Mouse (Mus musculus): ENCODE data around the gene 4933402J07Rik. TPM values are rescaled to one million over a fixed set of nuclear protein-coding genes. Genes with fewer than 3 reads are reported as not detected.

The 4933402J07Rik gene
- total RNA-seq, 2 experiments from 2014 or later, result not detected

GRCm38 (mm10) chr8:87619529-87619928, 55.9 kb downstream of the 4933402J07Rik start:
- intact Hi-C loops (cut with DNase I), result no loop called here
- no peak for DNase-seq

- no peak for DNase-seq
- intact Hi-C loops (cut with DNase I), result no loop called here
These were observed 56.6 kb downstream of the 4933402J07Rik start for GRCm38 (mm10) chr8:87620225-87620624.

GRCm38 (mm10) chr8:87621181-87621580, 57.5 kb downstream of the 4933402J07Rik start:
- intact Hi-C loops (cut with DNase I), result no loop called here
- no peak for DNase-seq

- intact Hi-C loops (cut with DNase I), result no loop called here
- no peak for DNase-seq
These were observed 66.0 kb downstream of the 4933402J07Rik start for GRCm38 (mm10) chr8:87629656-87630055.

GRCm38 (mm10) chr8:87631776-87632175, 68.1 kb downstream of the 4933402J07Rik start:
- intact Hi-C loops (cut with DNase I), result no loop called here
- DNase-seq, result no peak

GRCm38 (mm10) chr8:87636226-87636742, 72.6 kb downstream of the 4933402J07Rik start:
- intact Hi-C loops (cut with DNase I), result no loop called here
- DNase-seq, result no peak

Other genes starting within 250 kb of the 4933402J07Rik start
- not detected for gene Cbln1, start 91.2 kb upstream of the 4933402J07Rik start, total RNA-seq (2021)